Mouse (Mus musculus): ENCODE results near the gene Ppp4c.

DNA sequence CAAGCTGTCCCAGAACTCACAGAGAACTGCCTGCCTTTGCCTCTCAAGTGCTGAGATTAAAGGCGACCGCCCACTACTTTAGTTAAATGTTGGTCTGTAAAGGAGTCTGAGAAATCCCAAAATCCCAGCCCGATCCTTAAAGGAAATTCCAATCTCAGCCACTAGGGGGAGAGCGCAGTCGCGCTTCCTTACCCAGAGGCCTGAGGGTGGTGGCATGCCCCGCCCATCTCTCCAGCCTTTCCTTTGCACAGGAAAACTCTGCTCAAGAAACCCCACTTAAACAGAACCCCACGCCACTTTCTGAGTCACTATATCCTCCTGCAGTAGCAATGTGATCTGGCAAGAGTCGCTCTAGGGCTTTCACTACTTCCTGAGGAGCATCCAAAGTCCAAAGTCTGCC is 37.4 kb downstream of the Ppp4c start:
- TF ChIP-seq CTCF (IDR thresholded peaks at IDR 0.05; ENCODE audit: borderline replicate concordance, control insufficient read depth, extremely low read depth, insufficient read depth, low read length, poor library complexity) (peak; percentile 86; the same call in 1 of the 2 replicates), POLR2A (IDR thresholded peaks at IDR 0.05; ENCODE audit: control insufficient read depth, extremely low read depth, insufficient read depth, low read length, poor library complexity) (no peak)

Measured in thymus, adult 2 months (tissue).